Mouse (Mus musculus) testis, postnatal 10 days (tissue): Measurements from ENCODE around the gene Zdhhc16.
"Not testable (repeated sequence)": the region's sequence is repeated elsewhere in the genome, so short reads cannot be mapped to it uniquely, and the experiment has no call there.

Experiments
- DNase-seq: peaks from one replicate; pipeline ENCODE4 v3.0.0; 2021; ENCODE audit warnings: low spot score

Gene Zdhhc16

DNA sequence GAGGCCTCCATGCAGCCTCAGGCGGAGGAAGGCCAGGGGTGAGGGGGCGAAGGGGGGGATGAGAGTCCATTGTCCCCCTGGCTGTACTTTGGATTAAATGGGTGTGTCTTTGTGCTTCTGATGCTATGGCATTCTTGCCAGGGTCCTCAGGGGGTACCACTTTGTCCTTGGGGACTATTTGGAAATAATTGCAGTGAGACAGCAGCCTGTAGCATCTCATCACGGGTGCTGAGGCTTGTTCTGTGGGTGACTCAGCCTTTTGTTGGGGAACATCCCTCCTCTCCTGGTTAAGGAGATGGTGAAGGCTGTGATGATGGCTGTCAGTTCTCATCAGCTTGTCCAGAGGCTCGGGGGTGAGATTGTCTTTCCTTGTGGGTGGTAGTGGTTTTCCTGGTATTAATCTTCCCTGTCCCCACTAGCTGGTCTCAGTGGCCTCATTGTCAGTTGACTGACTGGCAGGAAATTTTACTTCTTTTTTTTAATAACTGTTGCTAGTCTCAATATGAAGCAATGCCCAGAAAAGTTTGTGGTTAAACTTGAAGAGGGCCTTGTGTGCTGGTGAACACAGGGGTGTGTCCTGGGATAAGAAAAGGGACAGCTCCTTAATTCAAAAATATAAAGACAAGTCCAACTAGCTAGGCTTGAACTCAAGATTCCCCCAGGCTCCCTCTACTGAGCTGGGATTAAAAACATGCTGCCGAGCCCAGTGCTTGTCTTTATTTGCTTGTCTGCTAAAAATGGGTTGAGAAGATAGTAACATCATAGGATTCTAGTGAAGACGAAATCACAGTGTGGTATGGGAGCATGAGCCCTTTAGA lies 19.3 kb upstream of the Zdhhc16 start:
- no peak for DNase-seq

DNA sequence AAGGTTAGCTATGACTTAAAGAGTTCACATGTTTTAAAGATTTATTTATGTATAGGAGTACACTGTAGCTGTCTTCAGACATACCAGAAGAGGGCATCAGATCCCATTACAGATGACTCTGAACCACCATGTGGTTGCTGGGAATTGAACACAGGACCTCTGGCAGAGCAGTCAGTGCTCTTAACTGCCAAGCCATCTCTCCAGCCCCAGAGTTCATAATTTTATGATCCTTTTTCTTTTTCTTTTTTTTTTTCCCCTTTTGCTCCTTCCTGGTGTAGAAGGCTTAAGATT lies 18.7 kb upstream of the Zdhhc16 start:
- DNase-seq = not testable (repeated sequence)

DNA sequence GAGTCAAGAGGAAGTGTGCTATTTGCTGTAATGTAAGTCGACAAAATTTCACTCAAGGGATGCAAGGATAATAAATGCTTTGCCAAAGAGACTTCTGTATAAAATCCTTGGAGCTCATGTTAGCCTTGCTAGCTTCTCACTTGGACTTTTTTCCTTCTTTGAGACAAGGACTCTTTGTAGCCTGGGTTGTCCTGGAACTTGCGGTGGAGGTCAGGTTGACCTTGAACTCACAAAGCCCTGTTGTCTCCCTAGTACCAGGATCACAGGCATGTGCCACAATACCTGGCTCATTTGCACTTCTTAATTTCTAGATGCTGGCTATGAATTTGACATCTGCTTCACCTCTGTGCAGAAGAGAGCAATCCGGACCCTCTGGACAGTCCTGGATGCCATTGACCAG lies 18.0 kb upstream of the Zdhhc16 start:
- DNase-seq = no peak

DNA sequence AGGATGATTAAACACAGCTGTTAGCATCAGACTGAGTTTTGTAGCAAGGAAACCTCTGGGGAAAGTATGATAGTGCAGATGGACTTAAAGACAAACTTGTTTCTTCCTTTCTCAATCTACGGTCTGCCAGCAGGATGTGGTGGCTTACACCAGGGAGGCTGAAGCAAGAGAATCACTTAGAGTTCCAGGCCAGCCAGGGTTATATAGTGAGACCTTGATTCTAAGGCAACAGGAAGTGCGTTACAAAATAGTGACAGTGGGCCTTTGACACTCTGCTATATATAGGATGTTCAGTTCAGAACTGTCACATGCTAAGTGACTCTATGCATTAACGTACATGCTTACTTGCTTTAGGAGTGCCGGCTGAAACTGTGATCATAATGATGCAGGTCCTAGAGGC lies 16.4 kb upstream of the Zdhhc16 start:
- DNase-seq = no peak

DNA sequence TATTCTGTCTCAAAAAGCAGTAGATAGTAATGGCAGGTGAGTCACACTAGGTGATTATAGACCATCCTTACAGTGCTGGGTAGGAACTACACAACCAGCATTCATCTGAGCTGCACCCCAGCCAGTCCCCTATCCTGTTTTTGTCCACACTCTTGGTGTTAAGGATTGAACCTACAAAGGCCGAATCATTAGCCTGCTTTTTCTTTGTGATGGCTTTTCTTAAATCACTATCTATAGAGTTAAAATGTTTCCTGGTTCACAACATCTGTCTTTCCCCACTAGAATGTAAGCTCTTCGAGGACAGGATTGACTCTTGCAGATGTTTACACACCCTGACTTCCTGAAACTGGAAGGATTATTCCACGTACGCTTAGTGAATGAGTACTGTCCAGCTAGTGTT lies 13.8 kb upstream of the Zdhhc16 start:
- no peak for DNase-seq

DNA sequence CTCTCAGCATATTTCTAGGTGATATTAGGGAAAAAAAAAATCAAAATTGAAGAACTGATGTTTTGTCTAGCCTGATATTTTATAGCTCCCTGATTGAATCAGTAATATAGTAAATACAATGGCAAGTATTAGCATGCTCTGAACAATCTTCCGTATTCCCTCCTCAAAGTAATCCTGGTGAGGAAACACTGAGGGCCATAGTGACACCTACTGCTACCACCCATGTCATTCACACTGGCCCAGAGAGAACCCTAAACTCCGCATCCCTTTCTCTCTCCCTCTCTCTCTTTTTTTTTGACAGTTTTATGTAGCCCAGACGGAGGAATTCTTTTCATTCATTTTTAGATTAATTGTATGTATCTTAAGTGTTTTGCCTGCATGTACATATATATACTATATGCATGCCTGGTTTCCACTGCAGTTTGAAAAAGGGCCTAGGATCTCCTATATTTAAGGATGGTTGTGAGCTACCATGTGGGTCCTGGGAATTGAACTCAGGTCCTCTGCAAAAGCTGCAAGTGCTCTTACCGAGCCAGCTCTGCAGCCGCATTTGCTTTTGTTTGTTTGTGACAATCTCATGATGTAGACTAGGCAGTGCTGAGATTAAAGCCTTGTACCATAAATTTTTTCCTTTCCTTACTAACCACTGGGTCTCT lies 12.7 kb upstream of the Zdhhc16 start:
- DNase-seq = no peak

DNA sequence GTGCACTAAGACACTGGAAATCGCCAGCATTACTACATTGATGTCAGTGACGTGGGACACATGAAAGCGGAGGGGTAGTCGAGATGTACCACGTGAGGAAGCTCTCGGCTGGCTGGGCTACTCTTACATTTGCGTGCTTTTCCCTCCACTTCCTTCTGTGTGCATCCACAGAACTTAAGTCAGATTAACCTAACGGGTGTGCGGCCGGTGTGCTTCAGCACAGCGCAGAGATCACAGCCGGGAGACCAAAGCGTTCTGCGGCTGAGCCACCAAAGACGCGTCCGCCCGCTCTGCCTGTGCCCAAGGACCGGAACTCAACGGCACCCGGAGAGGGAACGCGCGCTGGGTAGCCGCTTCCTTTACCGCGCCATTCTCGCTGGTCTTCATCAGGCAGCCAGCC lies 594 bp upstream of the Zdhhc16 start:
- no peak for DNase-seq

DNA sequence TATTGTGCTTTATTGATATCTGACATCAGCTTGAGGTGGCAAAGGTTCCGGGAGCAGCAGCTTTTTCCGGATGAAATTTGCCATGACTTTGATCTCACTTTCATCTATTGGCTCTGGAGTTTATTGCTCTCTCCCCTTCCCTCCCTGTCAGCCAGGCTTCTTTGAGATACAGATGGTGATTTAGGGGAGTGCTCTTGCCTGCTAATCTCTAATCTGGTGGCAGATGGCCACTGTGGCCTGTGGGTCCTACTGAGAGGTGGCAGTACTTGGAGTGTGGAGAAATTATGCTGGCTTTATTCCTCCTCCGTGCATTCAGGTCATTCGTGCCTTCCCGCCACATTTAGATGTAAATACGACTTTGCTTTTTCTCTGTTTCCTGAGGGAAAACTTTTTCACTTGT lies 844 bp downstream of the Zdhhc16 start:
- DNase-seq = no peak

DNA sequence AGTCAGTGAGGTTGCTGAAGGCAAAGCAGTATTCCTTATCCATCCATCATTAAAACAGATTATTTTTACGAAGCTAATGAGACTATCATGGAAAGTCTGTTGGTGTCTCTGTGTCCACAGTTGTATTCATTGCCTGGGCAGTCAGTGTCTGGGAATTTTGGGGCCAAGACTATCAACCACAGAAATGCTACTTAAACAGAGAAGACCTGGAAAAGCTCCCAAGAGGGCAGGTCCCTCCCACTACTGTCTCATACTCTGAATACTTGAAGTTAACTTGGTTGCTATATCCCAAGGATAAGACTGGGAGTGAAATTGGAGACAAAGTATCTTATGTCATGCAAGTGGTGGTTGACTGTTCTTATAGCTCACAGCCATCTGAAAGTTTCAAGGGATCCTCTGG lies 2.6 kb downstream of the Zdhhc16 start:
- DNase-seq = no peak

DNA sequence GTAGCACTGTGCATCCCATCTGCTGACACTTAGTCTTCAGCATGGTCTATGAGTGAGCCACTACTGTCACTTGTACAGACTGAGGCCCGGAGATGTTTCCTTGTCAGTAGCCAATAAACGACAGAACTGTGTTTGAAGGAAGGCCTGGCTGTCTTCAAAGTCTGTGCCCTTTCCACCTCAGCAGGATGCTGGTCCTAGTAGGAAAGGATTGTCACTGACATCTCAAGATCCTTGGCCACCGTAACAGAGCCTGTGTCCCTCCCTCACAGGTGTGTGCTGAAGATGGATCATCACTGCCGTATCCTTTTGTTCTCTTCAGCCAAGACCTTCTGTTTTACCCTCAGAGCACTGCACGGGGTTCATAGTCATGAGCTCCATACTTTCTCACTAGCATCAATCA lies 5.3 kb downstream of the Zdhhc16 start:
- DNase-seq = no peak

DNA sequence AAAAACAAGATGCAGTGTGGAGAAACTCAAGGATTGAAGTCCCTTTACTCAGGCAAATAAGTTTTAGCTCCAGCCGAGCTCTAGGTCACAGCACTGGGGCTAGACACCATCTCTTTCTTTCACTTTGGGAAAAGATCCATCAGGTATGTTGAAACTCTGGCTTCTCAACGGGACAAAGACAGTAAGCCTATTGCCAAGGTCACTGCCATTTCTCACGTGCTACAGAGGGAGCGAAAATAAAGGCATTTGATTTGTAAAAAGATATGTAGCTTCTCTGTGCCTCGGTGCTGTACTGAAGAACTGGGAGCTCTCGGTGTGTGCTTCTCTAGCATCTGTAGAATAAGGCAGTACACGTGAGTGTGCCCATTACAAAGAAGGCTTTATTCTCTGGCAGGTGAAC lies 10.6 kb downstream of the Zdhhc16 start:
- no peak for DNase-seq

DNA sequence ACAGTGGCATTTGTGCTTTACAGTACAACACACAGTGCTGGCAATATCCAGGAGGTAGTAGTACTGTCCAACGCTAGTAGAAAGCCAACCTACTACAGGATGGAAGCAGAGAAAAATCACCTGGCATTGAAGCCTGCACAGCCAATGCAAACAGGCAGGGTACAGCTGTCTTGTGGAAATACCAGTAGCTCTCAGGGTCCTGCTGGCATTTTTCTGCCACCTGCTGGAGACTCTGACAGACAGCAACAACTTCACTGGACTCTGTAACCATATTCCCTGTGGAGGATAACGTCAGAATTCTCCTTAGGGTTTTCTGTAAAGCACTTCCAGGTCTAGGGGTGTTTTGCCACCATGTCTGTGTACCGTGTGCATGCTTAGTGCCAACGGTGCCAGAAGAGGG lies 19.0 kb downstream of the Zdhhc16 start:
- DNase-seq = no peak

DNA sequence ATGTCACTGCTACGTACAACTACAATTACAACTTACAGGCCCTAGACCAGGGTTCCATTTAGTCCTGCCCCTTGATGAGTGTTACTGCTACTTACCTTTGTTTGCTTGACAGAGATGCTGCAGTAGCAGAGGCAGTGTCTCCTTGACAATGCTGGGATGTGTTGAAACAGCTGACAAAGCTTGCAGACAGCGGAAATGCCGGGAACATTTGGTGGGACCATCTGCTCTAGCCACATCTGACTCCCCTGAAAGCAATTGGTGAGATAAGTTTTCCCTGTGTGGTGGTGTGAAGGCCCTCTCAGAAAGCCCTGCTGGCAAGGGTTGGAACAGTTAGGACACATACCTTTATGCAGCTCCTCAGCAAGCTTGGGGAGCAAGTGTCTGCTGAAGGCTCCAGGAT lies 20.3 kb downstream of the Zdhhc16 start:
- no peak for DNase-seq

DNA sequence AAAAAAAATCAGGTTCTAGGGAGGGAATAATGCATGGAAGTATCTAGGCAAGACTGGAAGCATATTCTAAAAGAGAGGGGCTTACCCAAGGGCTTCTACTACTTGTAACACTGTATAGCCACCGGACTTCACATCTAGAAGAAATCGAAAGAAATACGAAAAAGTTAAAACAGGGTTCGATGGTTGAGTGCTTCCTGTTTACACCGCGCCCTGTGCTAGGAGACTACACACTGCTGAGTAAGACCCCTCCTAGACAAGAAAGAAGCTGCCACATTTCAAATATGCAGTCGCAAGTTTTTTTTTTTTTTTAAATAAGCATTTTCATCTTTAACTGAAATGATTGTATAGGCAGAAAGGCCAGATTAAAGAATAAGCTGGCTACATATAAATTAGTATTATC lies 36.3 kb downstream of the Zdhhc16 start:
- DNase-seq = no peak

DNA sequence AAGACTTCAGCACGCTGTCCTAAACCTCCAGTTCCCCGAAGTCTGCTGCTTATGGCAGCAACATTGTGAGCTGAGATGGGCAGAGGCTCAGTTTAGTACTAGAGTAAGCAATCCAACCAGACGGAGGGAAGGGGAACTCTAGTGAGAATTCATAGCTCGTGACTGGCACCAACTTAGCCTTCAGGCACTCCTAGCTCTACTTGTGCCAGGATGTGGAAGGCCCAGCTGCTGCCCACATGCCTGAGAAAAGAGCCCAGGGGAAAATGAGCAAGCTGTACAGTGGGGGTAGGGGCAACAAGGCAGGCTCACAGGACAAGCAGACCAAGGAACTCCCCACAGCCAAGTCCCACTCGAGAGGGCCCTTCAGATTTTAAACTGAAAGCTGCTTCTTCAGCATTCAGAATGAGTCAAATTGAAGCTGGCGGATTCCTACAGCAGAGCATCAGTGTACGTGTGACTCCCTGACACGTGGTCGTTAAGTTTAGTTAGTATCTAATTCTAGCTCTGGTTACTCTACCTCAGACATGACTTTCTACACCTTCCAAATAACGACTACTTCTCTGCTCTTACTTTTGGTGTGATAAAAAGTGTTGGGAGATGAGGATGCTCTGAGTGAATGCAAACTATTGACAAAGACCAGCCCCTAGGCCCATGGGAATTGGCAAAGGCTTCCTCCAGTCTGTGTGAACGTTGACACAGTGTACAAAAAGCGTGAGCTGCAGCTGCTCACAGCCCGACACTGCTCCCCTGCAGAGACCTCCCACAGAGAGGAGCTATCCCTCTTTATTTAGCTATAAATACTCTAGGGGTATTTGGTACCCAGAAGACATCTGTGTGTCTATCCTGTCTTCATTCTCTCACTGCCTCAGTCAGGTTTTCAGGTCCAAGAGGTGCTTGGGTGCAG lies 40.9 kb downstream of the Zdhhc16 start:
- no peak for DNase-seq

DNA sequence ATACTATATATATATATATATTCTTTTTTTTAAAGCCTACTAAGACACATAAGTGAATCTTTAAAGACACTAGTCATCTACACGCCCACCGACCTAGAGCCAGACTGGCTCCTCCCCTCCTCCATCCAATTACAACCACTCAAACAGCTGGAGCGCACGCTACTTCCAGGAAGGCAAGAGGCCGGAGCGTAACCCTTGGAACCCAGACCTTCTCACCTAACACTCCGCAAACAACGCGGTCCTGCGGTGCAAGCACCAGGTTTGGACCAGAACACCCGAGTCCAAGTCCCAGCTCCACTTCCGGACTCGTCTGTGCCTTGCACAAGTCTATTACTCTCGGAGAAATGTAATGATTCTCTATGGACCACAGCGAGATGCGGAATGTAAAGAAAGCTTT lies 47.1 kb downstream of the Zdhhc16 start:
- DNase-seq = peak; percentile 56

DNA sequence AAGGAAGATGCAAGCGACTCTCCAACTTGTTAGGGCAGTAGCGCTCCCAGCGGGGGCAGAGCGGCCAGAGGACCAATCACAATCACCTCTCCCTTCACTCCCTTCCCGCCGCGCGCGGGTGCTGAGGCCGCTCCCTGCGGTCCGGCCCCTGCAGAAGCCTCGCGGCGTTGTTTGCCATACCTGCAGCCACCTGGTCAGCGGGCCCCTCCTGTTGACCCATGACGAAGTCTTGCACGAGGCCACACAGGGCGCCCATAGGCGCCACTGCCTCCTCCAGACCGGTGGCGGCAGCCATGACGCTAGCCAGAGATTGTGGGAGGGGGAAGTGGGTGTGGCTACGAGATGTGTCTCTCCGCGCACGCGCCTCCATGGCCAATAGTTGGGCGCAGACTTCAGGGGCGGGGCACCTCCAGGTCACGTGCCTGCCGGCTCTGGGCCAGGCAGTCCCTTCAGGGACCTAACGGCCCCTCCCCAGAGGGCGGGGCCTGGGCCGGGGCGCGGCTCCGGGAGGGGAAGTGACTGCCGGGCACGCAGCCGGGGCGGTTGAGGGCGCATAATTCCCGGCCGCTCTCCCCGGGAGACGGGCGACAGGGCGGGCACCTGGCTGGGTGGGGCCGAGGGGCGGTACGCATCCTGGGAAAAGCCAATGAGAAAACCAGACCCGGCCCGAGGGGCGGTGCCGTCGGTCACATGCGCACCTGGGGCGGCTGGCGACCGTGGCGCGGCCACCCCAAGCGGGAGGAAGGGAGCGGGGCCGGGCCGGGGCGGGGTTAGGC lies 47.7 kb downstream of the Zdhhc16 start, which contains the start of gene Mms19:
Gene Mms19 (minus strand): TSS at position 339 of the 776 bp plus-strand sequence.
- DNase-seq = peak; percentile 99

DNA sequence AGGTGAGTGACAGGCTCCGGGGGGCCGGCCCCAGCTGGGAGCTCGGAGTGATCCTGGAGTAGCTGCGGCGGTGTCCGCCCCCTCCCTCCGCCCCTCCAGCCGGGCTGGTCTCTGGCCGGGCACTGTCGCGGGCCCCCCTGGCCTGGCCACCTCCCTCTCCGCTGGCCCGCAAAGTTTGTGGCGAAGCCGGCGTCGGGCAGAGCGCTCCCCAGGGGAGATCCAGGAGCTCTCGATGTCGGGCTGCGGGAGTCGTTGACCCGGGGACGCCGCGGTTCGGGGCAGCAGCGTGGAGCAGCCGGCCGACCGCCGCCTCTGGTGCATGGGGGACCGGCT lies 48.3 kb downstream of the Zdhhc16 start, which contains the start of gene Ubtd1:
Gene Ubtd1 (plus strand): TSS at position 169 of the 333 bp plus-strand sequence.
- DNase-seq = no peak

DNA sequence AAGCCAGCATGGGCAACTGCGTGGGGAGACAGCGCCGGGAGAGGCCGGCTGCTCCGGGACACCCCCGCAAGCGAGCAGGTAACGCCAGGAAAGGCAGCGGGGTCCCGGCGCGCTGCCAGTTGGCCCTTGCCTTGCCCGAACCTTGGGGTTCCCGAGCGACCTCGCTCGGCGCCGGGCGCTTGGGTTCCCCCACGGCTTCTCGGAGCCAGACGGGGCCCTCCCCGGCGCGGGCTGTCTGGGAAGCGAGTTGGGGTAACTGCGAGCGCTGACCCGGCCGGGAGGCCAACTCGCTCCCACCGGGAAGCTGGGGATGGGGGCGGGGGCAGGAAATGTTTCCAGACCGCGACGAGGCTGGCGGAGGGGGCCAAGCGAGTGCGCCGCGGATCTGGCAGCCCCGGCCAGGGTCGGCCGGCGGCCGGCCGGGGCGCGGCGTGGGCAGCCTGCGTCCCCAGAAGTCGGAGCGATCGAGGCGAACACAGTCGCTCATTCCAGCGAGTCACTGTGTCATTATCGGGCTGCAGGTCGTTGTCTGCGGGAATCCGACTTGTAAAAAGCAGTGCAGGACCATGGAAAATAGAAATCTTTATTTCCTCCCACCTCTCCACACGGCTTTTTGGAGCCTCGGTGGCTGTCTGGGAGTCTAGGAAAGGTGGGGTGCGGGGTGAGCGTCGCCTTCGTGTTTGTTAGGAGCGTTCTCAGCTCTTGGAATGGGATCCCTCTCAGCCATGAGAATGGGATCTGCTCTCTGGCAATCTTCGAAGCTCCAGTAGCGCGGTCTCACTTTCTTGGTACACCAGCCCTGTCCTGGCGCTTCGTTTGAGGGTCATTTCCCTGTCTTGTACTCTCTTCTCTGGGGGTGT lies 48.9 kb downstream of the Zdhhc16 start:
- peak; percentile 81 for DNase-seq

DNA sequence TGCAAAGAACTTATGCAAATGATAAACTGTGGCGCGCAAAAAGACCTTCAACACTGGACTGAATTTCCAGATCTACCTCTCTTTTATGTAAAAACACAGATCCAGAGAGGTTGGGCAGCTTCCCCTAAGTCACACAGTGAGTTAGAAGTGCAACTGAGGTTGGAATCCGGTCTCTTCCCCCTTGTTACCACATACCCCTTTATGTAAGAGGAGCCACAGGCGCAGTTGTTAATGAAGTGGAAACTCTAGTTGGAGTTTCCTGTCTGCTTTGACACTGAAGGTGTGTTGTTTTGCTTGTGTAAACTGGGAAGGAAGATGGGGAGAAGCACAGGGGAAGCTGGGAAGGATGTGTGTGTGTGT lies 49.5 kb downstream of the Zdhhc16 start:
- no peak for DNase-seq

DNA sequence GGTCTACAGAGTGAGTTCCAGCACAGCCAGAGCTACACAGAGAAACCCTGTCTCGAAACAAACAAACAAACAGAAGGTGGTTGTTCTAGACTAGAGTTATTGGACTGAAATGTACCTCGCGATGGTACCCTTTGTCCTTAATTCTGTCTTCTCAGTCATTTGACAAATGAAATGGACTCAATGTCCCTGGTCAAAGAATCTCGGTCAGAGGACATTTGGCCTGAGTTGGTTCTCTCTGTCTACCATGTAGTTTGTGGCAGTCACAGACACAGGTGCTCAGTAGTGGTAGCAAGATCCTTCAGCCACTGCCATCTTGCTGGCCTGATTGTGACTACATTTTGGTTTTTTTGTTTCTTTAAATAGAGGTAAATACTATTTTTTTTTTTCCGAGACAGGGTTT lies 52.7 kb downstream of the Zdhhc16 start:
- DNase-seq = no peak
